Mouse (Mus musculus): Measurements from ENCODE around the gene Osbpl6. TPM values are rescaled to one million over a fixed set of nuclear protein-coding genes. Genes with fewer than 3 reads are reported as not detected.

Osbpl6 gene
- polyA plus RNA-seq, 1 experiment: 23.5 TPM

DNA sequence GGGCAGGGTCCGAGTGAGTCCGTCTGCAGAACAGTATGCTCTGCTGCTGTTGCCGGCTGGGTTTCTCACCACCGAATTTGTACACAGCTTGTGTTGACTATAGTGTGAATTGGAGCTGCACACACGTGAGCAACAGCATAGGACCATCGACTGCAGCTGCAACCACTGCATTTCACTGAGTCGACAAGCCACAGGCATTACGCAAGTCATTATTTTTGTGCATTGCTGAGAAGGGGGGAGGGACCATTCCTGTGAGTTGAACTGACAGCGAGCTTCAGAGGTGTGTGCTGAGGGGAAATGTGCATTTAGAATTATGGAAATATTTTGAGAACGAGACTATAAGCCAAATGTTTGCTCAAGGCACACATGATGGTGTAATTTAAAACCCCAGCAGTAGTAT, 165.2 kb downstream of the Osbpl6 start:
- Histone ChIP-seq H3K4me3 (ENCODE audit: insufficient read depth, low read length) (no peak overlapping the region), H3K4me1 (ENCODE audit: control insufficient read depth, insufficient read depth, low read length) (no peaks in the 10 kb centered on the region), H3K27ac (ENCODE audit: insufficient read depth, low read length) (no peak overlapping the region)
- no peak for TF ChIP-seq CTCF (IDR thresholded peaks at IDR 0.05; ENCODE audit: extremely low read depth, insufficient read depth, low read length)
- no peak for TF ChIP-seq POLR2A (IDR thresholded peaks at IDR 0.05; ENCODE audit: extremely low read depth, insufficient read depth, low read length)

DNA sequence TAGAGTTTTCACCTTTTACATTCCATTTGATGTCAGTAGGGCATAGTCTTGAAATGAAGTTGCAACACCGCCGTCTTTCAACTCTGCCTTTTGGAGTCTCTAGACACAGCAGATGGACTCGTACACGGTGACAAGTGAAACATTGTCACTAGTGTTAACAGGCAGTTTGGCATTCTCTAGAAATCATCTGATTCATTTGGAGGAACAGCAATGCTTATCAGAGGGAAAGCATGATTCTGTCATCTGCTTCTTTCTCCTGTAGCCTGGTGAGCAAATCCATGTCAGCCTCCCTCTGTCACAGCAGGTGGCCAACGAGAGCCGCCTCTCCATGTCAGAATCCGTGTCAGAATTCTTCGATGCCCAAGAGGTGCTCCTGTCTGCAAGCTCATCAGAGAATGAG, 172.6 kb downstream of the Osbpl6 start:
- TF ChIP-seq POLR2A (IDR thresholded peaks at IDR 0.05; ENCODE audit: extremely low read depth, insufficient read depth, low read length) (no peak), CTCF (IDR thresholded peaks at IDR 0.05; ENCODE audit: extremely low read depth, insufficient read depth, low read length) (no peak)
- Histone ChIP-seq H3K27ac (ENCODE audit: insufficient read depth, low read length) (no peak overlapping the region), H3K4me1 (ENCODE audit: control insufficient read depth, insufficient read depth, low read length) (no peaks in the 10 kb centered on the region), H3K4me3 (ENCODE audit: insufficient read depth, low read length) (no peak overlapping the region)

DNA sequence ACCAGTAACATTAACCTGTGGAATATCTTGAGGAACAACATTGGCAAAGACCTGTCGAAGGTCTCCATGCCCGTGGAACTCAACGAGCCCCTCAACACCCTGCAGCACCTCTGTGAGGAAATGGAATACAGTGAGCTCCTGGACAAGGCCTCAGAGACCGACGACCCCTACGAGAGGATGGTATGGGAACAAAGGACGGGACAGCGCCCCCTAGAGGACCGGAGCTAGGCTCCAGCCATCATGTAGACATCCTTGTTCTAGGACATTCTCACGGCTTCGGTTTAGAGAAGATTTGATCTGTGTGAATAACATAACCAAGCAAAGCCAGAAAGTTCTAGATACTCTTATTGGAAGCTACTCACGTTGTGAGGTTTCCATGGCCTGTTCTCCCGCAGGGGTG, 178.8 kb downstream of the Osbpl6 start:
- no peaks in the 10 kb centered on the region for H3K4me1 ChIP-seq (ENCODE audit: control insufficient read depth, insufficient read depth, low read length)
- TF ChIP-seq CTCF (IDR thresholded peaks at IDR 0.05; ENCODE audit: extremely low read depth, insufficient read depth, low read length) (0 out of 2 replicates have a peak, but pooled peaks have one; percentile 16), POLR2A (IDR thresholded peaks at IDR 0.05; ENCODE audit: extremely low read depth, insufficient read depth, low read length) (no peak)
- H3K4me3 ChIP-seq (ENCODE audit: insufficient read depth, low read length): no peak overlapping the region
- H3K27ac ChIP-seq (ENCODE audit: insufficient read depth, low read length): no peak overlapping the region

DNA sequence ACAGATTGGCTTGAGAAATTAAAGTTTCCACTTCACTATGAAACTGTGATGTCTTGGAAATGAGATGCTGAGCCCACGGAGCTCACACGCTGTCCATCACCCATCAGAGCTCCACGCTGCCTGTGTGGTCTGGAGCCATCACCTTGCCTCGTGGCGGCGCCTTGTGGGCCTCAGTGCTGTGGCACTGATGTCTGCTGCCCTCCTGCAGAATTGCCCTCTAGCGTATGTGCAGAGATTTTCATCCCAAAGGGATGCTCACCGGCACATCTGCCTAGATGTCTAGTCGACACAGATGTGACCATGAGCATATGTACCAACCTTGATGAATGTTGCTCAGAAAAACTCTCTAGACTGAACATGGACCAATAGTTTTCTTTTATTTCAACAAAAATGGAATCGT, 180.6 kb downstream of the Osbpl6 start:
- TF ChIP-seq CTCF (IDR thresholded peaks at IDR 0.05; ENCODE audit: extremely low read depth, insufficient read depth, low read length) (no peak), POLR2A (IDR thresholded peaks at IDR 0.05; ENCODE audit: extremely low read depth, insufficient read depth, low read length) (no peak)
- H3K4me3 ChIP-seq (ENCODE audit: insufficient read depth, low read length): no peak overlapping the region
- H3K4me1 ChIP-seq (ENCODE audit: control insufficient read depth, insufficient read depth, low read length): no peaks in the 10 kb centered on the region

DNA sequence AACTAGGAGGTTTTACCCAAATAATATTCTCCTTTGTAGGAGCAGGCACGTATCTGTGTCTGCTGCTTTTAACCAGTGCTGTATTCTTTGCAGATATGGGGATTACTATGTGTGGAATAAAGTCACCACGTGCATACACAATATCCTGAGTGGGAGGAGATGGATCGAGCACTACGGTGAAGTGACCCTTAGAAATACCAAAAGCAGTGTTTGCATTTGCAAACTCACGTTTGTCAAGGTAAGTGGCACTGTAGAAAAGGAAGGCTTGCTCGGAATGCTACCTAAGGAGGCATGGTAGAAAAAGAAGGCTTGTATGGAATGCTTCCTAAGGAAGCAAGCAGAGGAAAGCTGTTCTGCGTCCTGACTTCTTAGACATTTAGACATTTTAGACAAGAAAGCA, 183.9 kb downstream of the Osbpl6 start:
- H3K4me1 ChIP-seq (ENCODE audit: control insufficient read depth, insufficient read depth, low read length): no peaks in the 10 kb centered on the region
- H3K27ac ChIP-seq (ENCODE audit: insufficient read depth, low read length): no peak overlapping the region
- TF ChIP-seq CTCF (IDR thresholded peaks at IDR 0.05; ENCODE audit: extremely low read depth, insufficient read depth, low read length) (no peak), POLR2A (IDR thresholded peaks at IDR 0.05; ENCODE audit: extremely low read depth, insufficient read depth, low read length) (no peak)
- no peak overlapping the region for H3K4me3 ChIP-seq (ENCODE audit: insufficient read depth, low read length)

More for the DNA sequence above, 180.6 kb downstream of the Osbpl6 start:
- no peak overlapping the region for H3K27ac ChIP-seq (ENCODE audit: insufficient read depth, low read length)

DNA sequence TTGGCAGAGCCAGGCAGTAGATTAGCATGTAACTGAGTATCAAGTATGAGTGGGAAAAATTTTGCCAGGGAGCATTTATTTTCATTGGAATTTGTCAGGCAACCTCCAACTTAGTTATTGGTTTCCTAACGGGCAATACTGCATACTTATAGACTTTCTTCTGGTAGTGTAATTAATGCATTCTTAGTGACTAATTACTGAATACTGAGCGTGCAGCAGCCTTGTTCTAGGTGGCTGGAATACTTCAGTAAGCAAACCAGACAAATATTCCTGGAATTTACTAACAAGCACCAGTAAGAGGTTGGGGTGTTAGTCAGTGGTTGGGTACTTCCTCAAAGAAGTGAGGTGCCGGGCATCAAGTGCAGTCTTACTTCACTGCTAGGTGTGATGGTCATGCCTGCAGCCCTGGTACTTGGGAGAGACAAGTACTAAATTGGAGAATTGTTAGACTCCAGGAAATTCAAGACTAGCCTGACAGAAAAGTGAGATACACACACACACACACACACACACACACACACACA, 186.2 kb downstream of the Osbpl6 start:
- no peak overlapping the region for H3K4me3 ChIP-seq (ENCODE audit: insufficient read depth, low read length)

DNA sequence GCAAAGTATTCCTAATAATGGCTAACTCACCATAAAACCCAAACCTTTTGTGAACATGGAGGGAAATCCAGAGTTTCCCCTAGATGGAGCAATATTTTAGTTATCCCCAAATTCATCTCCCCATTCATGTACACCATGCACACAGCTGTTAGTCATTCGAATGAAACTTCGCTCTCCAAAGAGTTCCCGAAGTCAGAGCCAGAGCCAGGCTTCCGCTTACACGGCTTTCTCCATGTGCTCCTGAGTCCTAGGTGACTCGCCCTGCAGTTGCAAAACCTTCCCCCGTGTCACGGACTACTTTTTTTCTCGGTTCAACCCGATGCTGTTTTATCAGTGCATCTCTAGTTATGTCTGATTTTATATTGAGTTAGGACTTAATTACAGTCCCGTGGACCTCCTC, 191.2 kb downstream of the Osbpl6 start:
- Histone ChIP-seq H3K27ac (ENCODE audit: insufficient read depth, low read length) (no peak overlapping the region), H3K4me3 (ENCODE audit: insufficient read depth, low read length) (no peak overlapping the region), H3K4me1 (ENCODE audit: control insufficient read depth, insufficient read depth, low read length) (no peaks in the 10 kb centered on the region)
- TF ChIP-seq CTCF (IDR thresholded peaks at IDR 0.05; ENCODE audit: extremely low read depth, insufficient read depth, low read length) (no peak), POLR2A (IDR thresholded peaks at IDR 0.05; ENCODE audit: extremely low read depth, insufficient read depth, low read length) (no peak)

More for the DNA sequence above, 186.2 kb downstream of the Osbpl6 start:
- H3K4me1 ChIP-seq (ENCODE audit: control insufficient read depth, insufficient read depth, low read length): no peaks in the 10 kb centered on the region
- TF ChIP-seq POLR2A (IDR thresholded peaks at IDR 0.05; ENCODE audit: extremely low read depth, insufficient read depth, low read length) (no peak), CTCF (IDR thresholded peaks at IDR 0.05; ENCODE audit: extremely low read depth, insufficient read depth, low read length) (no peak)
- no peak overlapping the region for H3K27ac ChIP-seq (ENCODE audit: insufficient read depth, low read length)

DNA sequence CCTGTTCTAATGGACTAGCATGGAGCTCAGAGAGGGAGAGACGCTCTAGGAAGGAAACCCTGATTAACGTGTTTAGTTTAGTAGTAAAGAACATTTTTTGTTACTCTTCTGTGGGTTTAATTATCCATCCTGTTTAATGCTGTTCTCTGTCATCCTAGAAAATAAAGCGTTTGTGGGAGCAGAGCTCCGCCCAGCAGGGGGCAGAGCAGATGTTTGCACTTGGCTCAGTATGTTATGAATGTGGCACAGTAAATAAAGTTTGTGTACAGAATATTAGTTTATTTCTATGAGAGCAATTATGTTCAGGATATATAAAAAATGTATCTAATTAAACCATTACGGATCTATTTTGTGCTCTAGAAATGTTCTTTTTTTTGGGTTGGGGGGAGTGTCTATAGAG, 192.9 kb downstream of the Osbpl6 start:
- no peak for TF ChIP-seq POLR2A (IDR thresholded peaks at IDR 0.05; ENCODE audit: extremely low read depth, insufficient read depth, low read length)
- peak; percentile 28; the same call in 1 of the 2 replicates for TF ChIP-seq CTCF (IDR thresholded peaks at IDR 0.05; ENCODE audit: extremely low read depth, insufficient read depth, low read length)
- Histone ChIP-seq H3K4me1 (ENCODE audit: control insufficient read depth, insufficient read depth, low read length) (no peaks in the 10 kb centered on the region), H3K4me3 (ENCODE audit: insufficient read depth, low read length) (no peak overlapping the region), H3K27ac (ENCODE audit: insufficient read depth, low read length) (no peak overlapping the region)

DNA sequence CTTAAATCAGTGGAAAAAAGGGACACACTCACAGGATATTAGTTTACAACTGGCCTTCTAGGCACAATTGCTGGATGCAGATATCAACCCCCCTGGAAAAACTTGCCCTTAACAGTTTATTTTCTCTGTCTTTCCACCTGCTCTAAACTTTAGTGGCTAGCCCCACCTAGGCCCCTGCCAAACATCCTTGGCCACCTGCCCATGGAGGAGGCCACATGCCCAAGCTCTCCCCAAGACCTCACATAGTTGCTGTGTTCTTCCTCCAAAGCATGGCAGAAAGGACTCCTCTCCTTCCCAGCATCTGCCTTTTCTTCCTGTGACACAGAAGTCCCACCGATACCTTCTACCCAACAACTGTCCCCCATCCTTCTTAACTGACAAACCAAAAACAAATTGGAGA, 195.9 kb downstream of the Osbpl6 start:
- no peaks in the 10 kb centered on the region; the same call in 1 of the 2 replicates for H3K4me1 ChIP-seq (ENCODE audit: control insufficient read depth, insufficient read depth, low read length)
- TF ChIP-seq CTCF (IDR thresholded peaks at IDR 0.05; ENCODE audit: extremely low read depth, insufficient read depth, low read length): no peak
- TF ChIP-seq POLR2A (IDR thresholded peaks at IDR 0.05; ENCODE audit: extremely low read depth, insufficient read depth, low read length): no peak
- H3K4me3 ChIP-seq (ENCODE audit: insufficient read depth, low read length): no peak overlapping the region
- H3K27ac ChIP-seq (ENCODE audit: insufficient read depth, low read length): no peak overlapping the region

DNA sequence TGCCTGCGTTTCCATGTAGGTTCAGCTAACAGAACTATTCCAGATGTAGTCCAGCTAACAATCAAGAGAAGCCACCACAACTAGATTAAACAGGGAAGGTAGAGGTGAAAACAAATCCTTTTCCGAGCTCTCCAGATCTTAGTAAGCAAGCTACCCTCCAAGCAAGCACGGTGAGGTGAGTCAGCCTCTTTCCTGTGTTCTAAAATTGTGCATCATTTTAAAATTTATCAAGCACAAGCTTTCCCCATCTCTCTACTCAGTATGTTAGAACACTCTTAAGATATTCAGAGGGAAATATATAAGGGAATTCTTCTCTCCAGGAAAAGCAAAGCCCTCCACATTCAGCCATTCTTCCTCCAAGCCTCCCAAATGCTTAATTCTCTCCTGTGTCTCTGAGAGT, 200.4 kb downstream of the Osbpl6 start:
- H3K4me3 ChIP-seq (ENCODE audit: insufficient read depth, low read length): no peak overlapping the region
- H3K4me1 ChIP-seq (ENCODE audit: control insufficient read depth, insufficient read depth, low read length): no peaks in the 10 kb centered on the region; the same call in 1 of the 2 replicates
- H3K27ac ChIP-seq (ENCODE audit: insufficient read depth, low read length): 0 out of 2 replicates have a peak overlapping the region, but pooled peaks have one; percentile 25
- no peak for TF ChIP-seq POLR2A (IDR thresholded peaks at IDR 0.05; ENCODE audit: extremely low read depth, insufficient read depth, low read length)
- TF ChIP-seq CTCF (IDR thresholded peaks at IDR 0.05; ENCODE audit: extremely low read depth, insufficient read depth, low read length): no peak

Measured in cortical plate, adult 2 months (tissue).